ENCODE assay signal across 24 mouse cellular contexts in the genomic region with DNA sequence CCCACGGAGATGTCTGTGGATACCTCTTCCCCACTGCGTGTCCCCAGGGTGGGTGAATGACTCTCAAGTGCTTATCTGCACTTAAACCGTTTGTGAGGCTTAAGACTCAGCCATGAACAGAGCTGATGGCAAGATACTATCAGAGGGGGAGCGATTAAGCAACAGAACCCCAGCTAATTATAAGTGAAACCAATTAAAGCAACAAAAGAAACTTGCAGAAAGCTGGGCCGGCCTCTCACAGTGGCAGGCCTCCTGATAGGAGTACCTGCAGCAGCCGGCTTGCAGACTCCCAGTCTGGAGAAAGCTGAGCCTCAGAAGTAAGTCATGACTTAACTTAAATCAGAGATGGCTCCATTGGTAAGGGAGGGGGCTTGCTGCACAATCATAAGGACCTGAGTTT.
DNase-seq lines count a peak whose midpoint lies in the region; ATAC-seq and TF ChIP-seq lines count a peak whose summit lies in the region.
"Had no signal": no experiment of that assay in that cellular context is flagged by ENCODE, and none has a peak within 500 bp of the region (broad histone marks: within the 10 kb centered on the region; RNA-seq: fewer than 3 reads in every experiment).

No protein-coding gene starts in this region.

- H3K9ac ChIP-seq in midbrain, postnatal 0 days (replicated peaks; ENCODE audit: low read length, poor library complexity, severe bottlenecking): no peak overlapping the region
- no peak overlapping the region for H3K9ac ChIP-seq in forebrain, embryonic 11.5 days (ENCODE audit: low read length)
- H3K9ac ChIP-seq in forebrain, embryonic 15.5 days (replicated peaks): no peak overlapping the region
- H3K9ac ChIP-seq in heart, embryonic 12.5 days: no peak overlapping the region
- H3K9ac ChIP-seq: embryonic facial prominence, embryonic 13.5 days; heart, embryonic 15.5 days; hindbrain, embryonic 14.5 days; limb, embryonic 13.5 days; lung, embryonic 15.5 days; midbrain, embryonic 12.5 days had no signal

- DNase-seq in midbrain, embryonic 10.5 days (ENCODE audit: low spot score): no peak
- DNase-seq in midbrain, postnatal 0 days (ENCODE audit: low spot score): no peak
- peak; percentile 70 for DNase-seq in forebrain, embryonic 11.5 days (ENCODE audit: low spot score)
- peak; percentile 69 for DNase-seq in retina, postnatal 1 day
- no peak for DNase-seq in heart, postnatal 4 days
- DNase-seq: adrenal gland, postnatal 10 days; cerebellum, adult 11 months; cerebellum, adult 9-10 months; gastrocnemius, postnatal 10 days; kidney, adult 9 months; kidney, postnatal 25 days; right cerebral cortex, postnatal 14 days; thymus, postnatal 36 days had no signal

- peak overlapping the region; percentile 13; the same call in 1 of the 2 replicates for H3K27ac ChIP-seq in midbrain, embryonic 10.5 days (replicated peaks)
- H3K27ac ChIP-seq in midbrain, postnatal 0 days (ENCODE audit: low read depth, low read length): no peak overlapping the region
- H3K27ac ChIP-seq in forebrain, embryonic 11.5 days (ENCODE audit: low read depth, low read length): peak overlapping the region; percentile 51; the same call in 1 of the 2 replicates
- peak overlapping the region; percentile 59 for H3K27ac ChIP-seq in forebrain, embryonic 15.5 days (replicated peaks)
- no peak overlapping the region for H3K27ac ChIP-seq in heart, embryonic 12.5 days (ENCODE audit: poor library complexity, severe bottlenecking)
- H3K27ac ChIP-seq: embryonic facial prominence, embryonic 13.5 days; heart, embryonic 15.5 days; hindbrain, embryonic 14.5 days; limb, embryonic 13.5 days; lung, embryonic 15.5 days; midbrain, embryonic 12.5 days had no signal

- WGBS in midbrain, embryonic 10.5 days: 11% methylated on average over 6 of the region's 6 CpGs
- WGBS in midbrain, postnatal 0 days: 29% methylated on average over 6 of the region's 6 CpGs
- 2% methylated on average over 6 of the region's 6 CpGs for WGBS in forebrain, embryonic 11.5 days
- 6% methylated on average over 6 of the region's 6 CpGs for WGBS in forebrain, embryonic 15.5 days
- WGBS in heart, embryonic 12.5 days: 13% methylated on average over 6 of the region's 6 CpGs

- no peaks in the 10 kb centered on the region for H3K36me3 ChIP-seq in midbrain, embryonic 10.5 days
- no peaks in the 10 kb centered on the region for H3K36me3 ChIP-seq in midbrain, postnatal 0 days (ENCODE audit: insufficient read depth, low read length)
- no peaks in the 10 kb centered on the region for H3K36me3 ChIP-seq in forebrain, embryonic 11.5 days (ENCODE audit: control insufficient read depth, insufficient read depth, low read length)
- no peaks in the 10 kb centered on the region for H3K36me3 ChIP-seq in forebrain, embryonic 15.5 days
- no peaks in the 10 kb centered on the region for H3K36me3 ChIP-seq in heart, embryonic 12.5 days
- H3K36me3 ChIP-seq: embryonic facial prominence, embryonic 13.5 days; heart, embryonic 15.5 days; limb, embryonic 13.5 days; lung, embryonic 15.5 days; midbrain, embryonic 12.5 days had no signal

- no peak for ATAC-seq in midbrain, postnatal 0 days (ENCODE audit: low FRiP score)
- ATAC-seq in forebrain, embryonic 11.5 days (replicated peaks; ENCODE audit: low FRiP score): no peak; the same call in 1 of the 2 replicates
- ATAC-seq in forebrain, embryonic 15.5 days (replicated peaks): no peak
- ATAC-seq in heart, embryonic 12.5 days (ENCODE audit: insufficient number of reproducible peaks, low FRiP score): no peak
- ATAC-seq: intestine, postnatal 0 days; Patski had no signal

- peaks cover 43% of the 10 kb centered on the region for H3K27me3 ChIP-seq in midbrain, embryonic 10.5 days (ENCODE audit: low read depth, poor library complexity, severe bottlenecking)
- H3K27me3 ChIP-seq in midbrain, postnatal 0 days (ENCODE audit: insufficient read depth, low read length): no peaks in the 10 kb centered on the region
- H3K27me3 ChIP-seq in forebrain, embryonic 11.5 days (ENCODE audit: control insufficient read depth, insufficient read depth, low read length): no peaks in the 10 kb centered on the region
- H3K27me3 ChIP-seq in forebrain, embryonic 15.5 days: no peaks in the 10 kb centered on the region
- H3K27me3 ChIP-seq in heart, embryonic 12.5 days (replicated peaks): peaks cover 13% of the 10 kb centered on the region; the same call in 1 of the 2 replicates
- H3K27me3 ChIP-seq: heart, embryonic 15.5 days; lung, embryonic 15.5 days; Patski had no signal

- no peak overlapping the region for H3K4me2 ChIP-seq in midbrain, postnatal 0 days (ENCODE audit: low read depth, low read length, poor library complexity, severe bottlenecking)
- H3K4me2 ChIP-seq in forebrain, embryonic 11.5 days (ENCODE audit: low read depth, low read length, severe bottlenecking): no peak overlapping the region
- H3K4me2 ChIP-seq in forebrain, embryonic 15.5 days (replicated peaks): no peak overlapping the region
- no peak overlapping the region for H3K4me2 ChIP-seq in heart, embryonic 12.5 days
- H3K4me2 ChIP-seq: embryonic facial prominence, embryonic 13.5 days; heart, embryonic 15.5 days; hindbrain, embryonic 14.5 days; limb, embryonic 13.5 days; liver, embryonic 11.5 days; lung, embryonic 15.5 days; midbrain, embryonic 12.5 days had no signal

- no peak for TF ChIP-seq CTCF in midbrain, postnatal 0 days (IDR thresholded peaks at IDR 0.05)

- H3K4me1 ChIP-seq in midbrain, embryonic 10.5 days: peaks cover 61% of the 10 kb centered on the region
- H3K4me1 ChIP-seq in midbrain, postnatal 0 days (ENCODE audit: insufficient read depth, low read length): peaks cover 17% of the 10 kb centered on the region
- peaks cover 49% of the 10 kb centered on the region for H3K4me1 ChIP-seq in forebrain, embryonic 11.5 days (replicated peaks; ENCODE audit: control insufficient read depth, insufficient read depth, low read length)
- peaks cover 75% of the 10 kb centered on the region for H3K4me1 ChIP-seq in forebrain, embryonic 15.5 days
- H3K4me1 ChIP-seq in heart, embryonic 12.5 days (replicated peaks): no peaks in the 10 kb centered on the region; the same call in 1 of the 2 replicates
- H3K4me1 ChIP-seq: heart, embryonic 15.5 days; lung, embryonic 15.5 days had no signal

- no peak overlapping the region for H3K4me3 ChIP-seq in midbrain, embryonic 10.5 days
- H3K4me3 ChIP-seq in midbrain, postnatal 0 days (ENCODE audit: low read depth, low read length): no peak overlapping the region
- H3K4me3 ChIP-seq in forebrain, embryonic 11.5 days (ENCODE audit: low read depth, low read length): no peak overlapping the region
- H3K4me3 ChIP-seq in forebrain, embryonic 15.5 days: no peak overlapping the region
- no peak overlapping the region for H3K4me3 ChIP-seq in heart, embryonic 12.5 days
- H3K4me3 ChIP-seq: embryonic facial prominence, embryonic 13.5 days; heart, embryonic 15.5 days; limb, embryonic 13.5 days; lung, embryonic 15.5 days; midbrain, embryonic 12.5 days had no signal

- no peaks in the 10 kb centered on the region for H3K9me3 ChIP-seq in midbrain, embryonic 10.5 days (replicated peaks)
- no peaks in the 10 kb centered on the region for H3K9me3 ChIP-seq in midbrain, postnatal 0 days (ENCODE audit: low read length)
- H3K9me3 ChIP-seq in forebrain, embryonic 11.5 days (ENCODE audit: control insufficient read depth, low read length): no peaks in the 10 kb centered on the region
- H3K9me3 ChIP-seq in forebrain, embryonic 15.5 days: no peaks in the 10 kb centered on the region
- no peaks in the 10 kb centered on the region for H3K9me3 ChIP-seq in heart, embryonic 12.5 days (replicated peaks)
- H3K9me3 ChIP-seq: embryonic facial prominence, embryonic 13.5 days; heart, embryonic 15.5 days; limb, embryonic 13.5 days; lung, embryonic 15.5 days; midbrain, embryonic 12.5 days had no signal

Comparison
In these comparisons a context has a peak if more than half of its experiments do, and no peak if none do; other contexts are left out.
1. H3K27ac ChIP-seq: peak in midbrain, embryonic 10.5 days (single experiment), forebrain, embryonic 11.5 days (single experiment) and forebrain, embryonic 15.5 days (single experiment); none in midbrain, postnatal 0 days (single experiment) and heart, embryonic 12.5 days (single experiment).
2. DNase-seq: peak in forebrain, embryonic 11.5 days (single experiment) and retina, postnatal 1 day (single experiment); none in midbrain, embryonic 10.5 days (single experiment), midbrain, postnatal 0 days (single experiment) and heart, postnatal 4 days (single experiment).